ENCODE assay signal across 17 mouse cellular contexts in the genomic region with DNA sequence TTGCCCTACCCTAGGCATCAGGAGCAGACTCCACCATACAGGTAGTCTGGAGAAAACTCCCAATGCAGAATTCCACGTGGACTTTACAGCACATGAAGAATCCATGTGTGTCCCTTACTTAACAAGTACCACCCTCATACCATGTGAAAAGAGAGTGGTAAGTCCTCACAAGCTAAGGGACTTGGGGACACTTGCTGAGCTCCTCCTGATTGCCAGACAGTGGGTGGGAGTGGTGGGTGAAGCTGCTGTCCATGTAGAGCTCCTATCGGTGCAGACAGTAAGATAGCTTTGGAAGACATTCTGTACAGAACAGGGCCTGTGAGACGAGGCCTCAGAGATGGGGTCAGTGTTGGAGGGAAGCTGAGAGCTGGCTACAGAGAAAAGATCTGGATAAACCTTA.
"Had no signal": no experiment of that assay in that cellular context is flagged by ENCODE, and none has a peak within 500 bp of the region (broad histone marks: within the 10 kb centered on the region; RNA-seq: fewer than 3 reads in every experiment).

No protein-coding gene starts in this region.

- H3K4me3 ChIP-seq: midbrain, embryonic 10.5 days; midbrain, embryonic 12.5 days; myocyte; neural tube, embryonic 13.5 days; neural tube, embryonic 15.5 days; stomach, embryonic 15.5 days had no signal

- DNase-seq: lung, adult 18-20 months; lung, embryonic 14.5 days; lung, postnatal 10 days; lung, postnatal 4 days; midbrain, embryonic 14.5 days; right cerebral cortex, postnatal 14 days; thymus, adult 18-20 months; thymus, postnatal 14 days; thymus, postnatal 36 days had no signal

- H3K27ac ChIP-seq: midbrain, embryonic 12.5 days; neural tube, embryonic 13.5 days; neural tube, embryonic 15.5 days; stomach, embryonic 15.5 days; stomach, postnatal 0 days had no signal

- ATAC-seq: midbrain, embryonic 16.5 days had no signal

- H3K4me1 ChIP-seq: midbrain, embryonic 10.5 days had no signal

- H3K27me3 ChIP-seq: neural tube, embryonic 13.5 days; neural tube, embryonic 15.5 days; stomach, embryonic 15.5 days had no signal
